Mouse (Mus musculus) brain, embryonic 14.5 days (tissue): ENCODE measurements around the gene Txnl4b. TPM values are rescaled to one million over a fixed set of nuclear protein-coding genes. Genes with fewer than 3 reads are reported as not detected.
A peak's percentile ranks its signal among the peaks of the same experiment; 100 is the strongest.

Experiments
- DNase-seq: peaks from one replicate; pipeline ENCODE4 v3.0.0-alpha.2; 2011; ENCODE audit warnings: low read depth
- CTCF ChIP-seq: fragments of 200-500 bp; IDR thresholded peaks from 2 replicates; pipeline ENCODE4 v1.5.1; 2012; ENCODE audit warnings: inconsistent platforms, mild to moderate bottlenecking, moderate library complexity, borderline replicate concordance; ENCODE audit not compliant: insufficient read depth, insufficient read length; ENCODE audit errors: extremely low read depth
- POLR2A ChIP-seq: fragments of 200-500 bp; IDR thresholded peaks from 2 replicates; pipeline ENCODE4 v1.6.1; 2012; ENCODE audit warnings: mild to moderate bottlenecking, inconsistent platforms, borderline replicate concordance; ENCODE audit not compliant: poor library complexity, insufficient read depth, insufficient read length, severe bottlenecking; ENCODE audit errors: extremely low read depth
- polyA plus RNA-seq: library from polyadenylated mRNA; depleted of rRNA; stranded (reverse); fragments of >200 nt; gene quantifications from 2 replicates; pipeline ENCODE4 v1.2.3, GENCODE M21; 2012; rRNA removed

Gene Txnl4b
- polyA plus RNA-seq, 1 experiment, result 7.4 TPM

GRCm38 (mm10) chr8:109606725-109607124, 41.0 kb downstream of the Txnl4b start:
- no peak for DNase-seq
- no peak for TF ChIP-seq POLR2A
- TF ChIP-seq CTCF, result no peak

GRCm38 (mm10) chr8:109607650-109608049, 42.0 kb downstream of the Txnl4b start:
- no peak for TF ChIP-seq POLR2A
- DNase-seq, result peak; percentile 19

- DNase-seq, result peak; percentile 99
- TF ChIP-seq POLR2A (peak; percentile 67; the same call in 1 of the 2 replicates), CTCF (no peak)
Measured at GRCm38 (mm10) chr8:109608271-109609152, 42.8 kb downstream of the Txnl4b start, which contains the start of gene Dhodh. Dhodh (minus strand) TSS chr8:109608673.

GRCm38 (mm10) chr8:109609153-109609502, 43.4 kb downstream of the Txnl4b start:
- TF ChIP-seq CTCF (no peak), POLR2A (no peak)
- DNase-seq, result peak; percentile 29

GRCm38 (mm10) chr8:109614243-109615210, 48.8 kb downstream of the Txnl4b start, which contains the start of gene Pkd1l3:
Pkd1l3 (plus strand) TSS chr8:109614517.
- TF ChIP-seq CTCF (no peak; the same call in 1 of the 2 replicates), POLR2A (no peak)
- DNase-seq, result no peak

GRCm38 (mm10) chr8:109615569-109615968, 49.9 kb downstream of the Txnl4b start:
- TF ChIP-seq CTCF, result no peak
- no peak for TF ChIP-seq POLR2A
- no peak for DNase-seq

Other genes with a start within 250 kb of the Txnl4b start
- 0.88 and 3.6 TPM in 2 replicates for gene Pmfbp1, start 71.9 kb upstream of the Txnl4b start, polyA plus RNA-seq
- gene Dhx38, start within 50 bp of the Txnl4b start, polyA plus RNA-seq, result 19.5 and 25.3 TPM in 2 replicates
- 0.38 and 0.63 TPM in 2 replicates for gene Hp, start 13.3 kb downstream of the Txnl4b start, polyA plus RNA-seq
- gene Dhodh, start 42.8 kb downstream of the Txnl4b start, polyA plus RNA-seq, result 25.0 and 31.8 TPM in 2 replicates
- 0.05 TPM in 1 of 2 replicates, not detected in the other for gene Pkd1l3, start 48.6 kb downstream of the Txnl4b start, polyA plus RNA-seq
- 141 and 158 TPM in 2 replicates for gene Ist1, start 127.4 kb downstream of the Txnl4b start, polyA plus RNA-seq
- gene Zfp821, start 139.7 kb downstream of the Txnl4b start, polyA plus RNA-seq, result 94.8 and 107 TPM in 2 replicates
- gene Atxn1l, start 171.8 kb downstream of the Txnl4b start, polyA plus RNA-seq, result 10.8 and 11.9 TPM in 2 replicates
- gene Ap1g1, start 212.7 kb downstream of the Txnl4b start, polyA plus RNA-seq, result 81.8 and 100 TPM in 2 replicates